Mouse (Mus musculus) 3T3-L1 (cell line): ENCODE measurements around the gene Usp18.

ENCODE experiments used
- DNase-seq: peaks from one replicate; pipeline ENCODE4 v3.0.0-alpha.2; 2015; ENCODE audit warnings: low read depth, low spot score

The Usp18 gene

DNA sequence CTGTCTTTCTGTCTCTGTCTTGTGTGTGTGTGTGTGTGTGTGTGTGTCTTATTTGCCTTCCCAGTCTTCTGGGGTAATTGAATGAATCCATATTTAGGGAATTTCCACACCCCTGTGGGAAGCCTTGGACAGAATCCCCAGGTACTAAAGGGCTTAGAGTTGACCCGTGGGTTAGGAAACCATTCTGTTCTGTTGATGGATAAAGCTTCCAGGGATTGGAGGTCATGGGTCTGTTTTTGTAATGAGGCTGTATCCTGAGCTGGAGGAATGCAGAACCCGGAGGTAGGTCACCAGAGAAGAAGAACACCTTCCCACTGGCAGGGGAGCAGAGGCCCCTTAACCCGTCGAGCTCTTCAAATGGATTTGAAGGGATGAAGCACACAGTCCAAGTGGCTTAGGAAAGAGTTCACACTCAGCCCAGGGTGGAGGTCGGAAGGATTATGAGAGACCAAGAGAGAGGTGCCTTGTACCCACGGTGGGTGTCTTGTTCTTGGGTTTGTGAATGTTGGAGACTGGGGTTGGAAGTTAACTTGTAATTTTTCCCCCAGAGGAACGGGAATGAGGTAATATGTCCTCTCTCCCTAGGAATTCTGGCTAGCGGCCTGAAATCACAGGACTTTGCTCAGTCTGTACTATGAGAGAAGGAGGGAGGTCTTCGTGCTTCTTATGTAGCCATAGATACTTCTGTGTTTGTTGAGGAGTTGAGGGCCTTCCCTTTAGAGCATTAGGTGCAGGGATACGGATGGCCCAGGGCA lies 57.9 kb downstream of the Usp18 start:
- DNase-seq = no peak

- no peak for DNase-seq
Measured at GRCm38 (mm10) chr6:121304630-121305029, 58.9 kb downstream of the Usp18 start.

- no peak for DNase-seq
Measured at GRCm38 (mm10) chr6:121305571-121305970, 59.9 kb downstream of the Usp18 start.

- no peak for DNase-seq
Measured at GRCm38 (mm10) chr6:121310984-121311383, 65.3 kb downstream of the Usp18 start.

DNA sequence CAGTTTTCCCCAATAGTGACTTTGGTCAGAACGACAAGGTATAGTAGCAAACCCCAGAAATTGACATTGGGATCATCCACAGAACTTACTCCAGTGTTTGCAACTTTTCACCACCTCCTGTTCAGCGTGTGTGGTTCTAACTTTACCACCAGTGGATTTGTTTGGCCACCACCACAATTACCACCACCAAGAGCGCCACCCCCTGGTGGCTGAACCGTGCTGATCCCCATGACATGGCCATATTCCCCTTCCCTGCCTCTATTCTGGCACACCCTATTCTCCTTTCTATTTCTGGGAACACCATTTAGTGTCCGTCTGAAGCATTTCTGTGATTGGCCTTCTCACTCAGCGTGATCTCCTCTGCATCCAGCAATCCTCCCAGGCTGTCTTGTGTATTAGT lies 73.4 kb downstream of the Usp18 start:
- DNase-seq = no peak
